Mouse (Mus musculus) midbrain, embryonic 16.5 days (tissue): ENCODE data around the gene Cblb. TPM values are rescaled to one million over a fixed set of nuclear protein-coding genes. Genes with fewer than 3 reads are reported as not detected.

Experiments used
- ATAC-seq: fragments of 200-750 bp; cut with Nextera tagmentation; 2 replicates; pipeline ENCODE4 v1.8.0; 2017; ENCODE audit warnings: moderate TSS enrichment
- H3K27ac ChIP-seq: fragments of 300-500 bp; sonication (generic); 2 replicates; pipeline ENCODE4 v1.5.1; 2014; ENCODE audit warnings: mild to moderate bottlenecking, low read length, mixed read lengths
- H3K27me3 ChIP-seq: fragments of 300-500 bp; sonication (generic); 2 replicates; pipeline ENCODE4 v1.6.1; 2014; ENCODE audit warnings: low read depth, low read length, mixed read lengths; ENCODE audit not compliant: control insufficient read depth, insufficient read depth
- H3K36me3 ChIP-seq: fragments of 300-500 bp; sonication (generic); 2 replicates; pipeline ENCODE4 v1.6.1; 2014; ENCODE audit warnings: mild to moderate bottlenecking, low read length, moderate library complexity, mixed read lengths; ENCODE audit not compliant: control insufficient read depth, insufficient read depth
- H3K4me1 ChIP-seq: fragments of 300-500 bp; sonication (generic); 2 replicates; pipeline ENCODE4 v1.6.1; 2014; ENCODE audit warnings: mild to moderate bottlenecking, low read length, mixed read lengths; ENCODE audit not compliant: control insufficient read depth, insufficient read depth
- H3K4me2 ChIP-seq: fragments of 300-500 bp; sonication (generic); 2 replicates; pipeline ENCODE4 v1.6.1; 2014; ENCODE audit warnings: mild to moderate bottlenecking, low read length, mixed read lengths
- H3K4me3 ChIP-seq: fragments of 300-500 bp; sonication (generic); 2 replicates; pipeline ENCODE4 v1.5.1; 2014; ENCODE audit warnings: low read depth, mild to moderate bottlenecking, low read length, moderate library complexity, mixed read lengths
- H3K9ac ChIP-seq: fragments of 300-500 bp; sonication (generic); 2 replicates; pipeline ENCODE4 v1.6.1; 2014; ENCODE audit warnings: low read depth, low read length, mixed read lengths
- H3K9me3 ChIP-seq: fragments of 300-500 bp; sonication (generic); replicated peaks from 2 replicates; pipeline ENCODE4 v1.6.1; 2014; ENCODE audit warnings: mild to moderate bottlenecking, low read length, mixed read lengths; ENCODE audit not compliant: control insufficient read depth, poor library complexity, severe bottlenecking
- WGBS: fragments of 180-500 bp; shearing (Covaris S2); extraction: QIAGEN DNeasy Blood & Tissue Kit; methylation state at CpG from one replicate; pipeline ENCODE4 v1.1.7; 2014; 5-methylcytosine and 5-hydroxymethylcytosine counted together
- polyA plus RNA-seq: library from polyadenylated mRNA; unstranded; fragments of >200 nt; fragmentation: Nextera tagmentation; extraction: Ambion mirVana; gene quantifications from 2 replicates; pipeline ENCODE4 v1.2.1, GENCODE M21; 2015

Cblb gene
- polyA plus RNA-seq, 1 experiment from 2014 or later: 10.4 TPM

DNA sequence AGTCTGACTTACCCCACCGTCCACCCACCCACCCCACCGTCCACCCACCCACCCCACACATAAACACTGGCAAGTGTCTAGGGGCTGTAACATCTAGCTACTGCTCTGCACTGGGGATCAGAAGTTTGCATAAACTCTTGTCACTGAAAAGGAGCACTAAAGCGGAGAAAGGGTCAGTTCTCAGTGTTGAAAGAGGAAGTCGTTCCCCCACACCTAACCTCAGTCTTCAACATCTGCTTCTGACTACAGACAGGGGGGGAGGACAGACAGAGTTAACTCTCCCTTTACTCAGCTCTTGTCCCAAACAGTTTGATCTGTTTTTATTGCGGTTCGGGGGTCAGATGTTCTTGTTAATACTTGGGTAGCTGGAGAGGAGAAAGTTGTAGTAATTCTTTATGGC lies 59.9 kb downstream of the Cblb start:
- H3K27me3 ChIP-seq: no peaks in the 10 kb centered on the region
- no peak overlapping the region for H3K4me2 ChIP-seq
- H3K36me3 ChIP-seq: no peaks in the 10 kb centered on the region
- H3K27ac ChIP-seq: no peak overlapping the region
- WGBS: 77% methylated on average over 6 of the region's 6 CpGs
- H3K9me3 ChIP-seq: no peaks in the 10 kb centered on the region
- peaks cover 8% of the 10 kb centered on the region; the same call in 1 of the 2 replicates for H3K4me1 ChIP-seq
- no peak overlapping the region for H3K9ac ChIP-seq
- no peak for ATAC-seq
- no peak overlapping the region for H3K4me3 ChIP-seq

DNA sequence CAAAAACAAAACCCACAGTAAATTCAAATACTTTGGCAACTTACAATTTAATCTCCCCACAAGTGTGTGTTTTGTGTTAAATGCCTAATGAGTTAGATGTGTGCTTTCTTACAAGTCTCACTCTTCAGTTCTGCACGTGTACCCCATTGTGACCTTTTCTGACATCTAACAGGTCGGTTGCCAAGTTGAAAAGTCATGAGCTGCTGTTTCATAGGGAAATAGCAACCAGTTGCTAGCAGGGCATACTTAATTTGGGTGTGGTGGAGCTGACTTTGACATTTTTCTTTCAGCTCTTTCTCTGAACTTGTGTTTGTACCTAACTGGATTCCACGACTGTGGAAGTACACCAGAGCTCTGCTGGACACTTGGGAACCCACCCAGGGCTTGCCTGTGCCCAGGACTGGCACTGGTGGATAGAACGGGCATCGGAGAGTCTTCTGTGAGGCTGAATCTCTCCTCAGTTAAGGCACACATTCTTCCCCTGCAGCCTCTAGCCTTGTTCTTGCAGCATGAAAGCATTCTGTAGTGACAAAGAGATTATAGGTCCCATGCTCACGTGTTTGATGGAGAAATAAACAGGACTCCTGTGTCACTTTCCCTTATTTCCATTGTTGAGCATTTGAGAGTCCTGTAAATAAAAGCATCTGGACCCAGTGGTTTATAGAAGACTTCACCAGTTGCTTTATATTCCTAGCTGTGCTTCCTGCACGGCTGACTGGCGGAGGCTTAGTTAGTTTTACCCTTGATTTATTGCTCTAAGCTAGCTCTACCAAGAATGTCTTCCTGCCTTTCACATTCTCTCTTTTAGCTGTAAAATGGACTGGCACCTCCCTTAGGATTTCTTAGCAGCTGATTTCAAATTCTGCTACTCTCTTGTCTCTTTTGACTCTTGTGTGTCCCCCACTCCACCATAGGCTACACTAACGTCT lies 62.6 kb downstream of the Cblb start:
- H3K36me3 ChIP-seq: no peaks in the 10 kb centered on the region
- no peak overlapping the region for H3K4me3 ChIP-seq
- no peak overlapping the region for H3K9ac ChIP-seq
- H3K9me3 ChIP-seq: no peaks in the 10 kb centered on the region
- no peaks in the 10 kb centered on the region for H3K27me3 ChIP-seq
- WGBS: 73% methylated on average over 9 of the region's 9 CpGs
- H3K4me2 ChIP-seq: no peak overlapping the region
- ATAC-seq: no peak
- H3K4me1 ChIP-seq: peaks cover 8% of the 10 kb centered on the region; the same call in 1 of the 2 replicates
- no peak overlapping the region for H3K27ac ChIP-seq

DNA sequence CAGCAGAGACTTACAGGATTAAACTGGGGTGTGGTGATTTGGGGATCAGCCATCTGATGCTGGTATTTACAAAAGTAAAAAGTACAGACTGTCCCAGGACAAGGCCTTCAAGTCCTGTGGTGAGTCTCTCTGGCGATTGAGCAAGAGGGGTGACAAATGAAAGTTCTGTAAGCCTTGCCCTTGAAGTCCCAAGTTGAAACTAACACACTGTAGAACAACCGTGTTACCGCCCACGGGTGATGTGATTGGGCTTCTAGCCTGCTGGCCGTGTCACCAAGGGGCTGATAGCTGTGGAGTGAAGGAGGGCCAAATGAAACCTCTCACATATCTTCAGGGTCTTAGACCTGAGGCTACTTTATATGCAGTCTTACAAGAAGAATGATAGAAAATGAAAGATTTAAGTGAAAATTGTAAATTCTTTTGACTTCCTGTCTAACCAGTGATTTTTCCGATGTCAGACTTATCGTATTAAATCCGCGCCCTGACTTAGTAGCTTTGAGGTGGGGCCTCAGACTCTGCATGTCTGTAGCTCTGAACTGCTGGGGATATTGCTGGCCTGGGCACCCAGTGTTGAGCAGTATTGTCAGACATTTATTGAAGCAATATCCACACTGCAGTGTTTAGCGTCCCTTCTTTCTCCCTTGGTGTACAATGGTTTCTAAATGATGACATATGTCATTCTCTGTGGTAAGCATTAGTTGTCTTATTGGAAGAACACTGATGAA lies 63.9 kb downstream of the Cblb start:
- Histone ChIP-seq H3K27ac (no peak overlapping the region), H3K27me3 (no peaks in the 10 kb centered on the region), H3K4me1 (peaks cover 8% of the 10 kb centered on the region; the same call in 1 of the 2 replicates), H3K36me3 (no peaks in the 10 kb centered on the region), H3K9me3 (no peaks in the 10 kb centered on the region), H3K4me3 (no peak overlapping the region), H3K4me2 (no peak overlapping the region), H3K9ac (no peak overlapping the region)
- 93% methylated on average over 10 of the region's 10 CpGs for WGBS
- ATAC-seq: no peak

DNA sequence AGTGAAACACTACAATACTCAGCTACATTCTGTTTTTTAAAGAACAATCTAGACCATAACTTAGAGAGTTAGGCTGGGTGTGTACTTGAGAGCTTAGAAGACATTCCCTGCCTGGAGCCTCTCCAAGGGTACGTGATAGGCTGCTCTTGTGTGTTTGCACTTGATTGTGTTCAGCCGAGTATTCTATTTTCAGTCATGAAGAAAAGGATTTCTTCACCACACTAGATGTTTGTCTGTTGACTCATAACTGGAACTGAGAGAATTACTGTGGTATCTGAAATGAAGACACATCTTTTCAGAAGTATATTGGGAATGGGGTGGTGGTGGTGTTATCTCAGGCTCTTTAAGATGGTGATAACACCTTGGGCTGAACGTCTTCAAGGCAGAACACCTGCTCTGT lies 64.6 kb downstream of the Cblb start:
- Histone ChIP-seq H3K9me3 (no peaks in the 10 kb centered on the region), H3K4me3 (no peak overlapping the region), H3K27me3 (no peaks in the 10 kb centered on the region), H3K27ac (no peak overlapping the region), H3K4me1 (peaks cover 8% of the 10 kb centered on the region; the same call in 1 of the 2 replicates), H3K4me2 (no peak overlapping the region), H3K9ac (no peak overlapping the region), H3K36me3 (no peaks in the 10 kb centered on the region)
- no peak for ATAC-seq
- 88% methylated on average over 3 of the region's 3 CpGs for WGBS

DNA sequence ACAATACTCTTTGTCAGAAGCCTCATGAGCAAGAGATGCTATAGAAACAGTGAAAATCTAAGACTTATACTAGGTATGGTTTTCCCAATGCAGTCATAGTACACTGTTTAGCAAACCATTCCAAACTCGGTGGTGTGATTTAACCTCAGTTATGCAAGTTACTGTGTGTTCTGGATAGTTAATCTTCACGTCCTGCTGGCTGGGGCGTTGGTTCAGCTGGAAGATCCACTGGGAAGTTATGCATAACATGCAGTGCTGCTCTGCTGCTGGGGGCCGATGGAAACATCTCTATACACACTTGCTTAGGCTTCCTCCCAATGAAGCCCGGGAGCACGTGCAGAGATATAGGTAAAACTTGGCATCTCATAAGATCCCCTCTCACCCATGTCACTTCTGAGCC lies 69.4 kb downstream of the Cblb start:
- no peak overlapping the region for H3K4me2 ChIP-seq
- H3K9me3 ChIP-seq: no peaks in the 10 kb centered on the region
- no peak for ATAC-seq
- no peaks in the 10 kb centered on the region for H3K36me3 ChIP-seq
- peaks cover 2% of the 10 kb centered on the region; the same call in 1 of the 2 replicates for H3K4me1 ChIP-seq
- no peaks in the 10 kb centered on the region for H3K27me3 ChIP-seq
- H3K9ac ChIP-seq: no peak overlapping the region
- no peak overlapping the region for H3K4me3 ChIP-seq
- H3K27ac ChIP-seq: no peak overlapping the region
- 91% methylated on average over 6 of the region's 6 CpGs for WGBS

DNA sequence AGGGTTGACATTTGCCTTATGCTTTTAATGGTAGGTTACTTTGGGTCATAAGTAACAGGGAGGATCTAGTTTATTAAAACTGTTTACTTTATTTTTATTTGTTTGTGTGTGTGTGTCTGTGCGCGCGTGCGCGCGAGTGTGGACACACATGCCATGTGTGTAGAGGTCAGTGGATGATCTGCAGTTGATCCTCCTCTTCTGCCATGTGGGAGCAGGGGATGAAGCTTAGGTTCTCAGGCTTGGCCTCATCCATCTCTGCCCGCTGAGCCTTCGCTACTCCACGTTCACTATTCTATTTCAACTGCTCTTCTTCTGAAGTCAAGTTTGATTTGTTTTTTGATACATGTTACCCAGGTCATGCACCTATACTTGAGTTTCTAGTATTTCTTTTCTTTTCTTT lies 73.6 kb downstream of the Cblb start:
- Histone ChIP-seq H3K4me1 (peaks cover 2% of the 10 kb centered on the region; the same call in 1 of the 2 replicates), H3K9ac (no peak overlapping the region), H3K4me3 (no peak overlapping the region), H3K27ac (no peak overlapping the region), H3K27me3 (no peaks in the 10 kb centered on the region), H3K36me3 (no peaks in the 10 kb centered on the region), H3K9me3 (no peaks in the 10 kb centered on the region), H3K4me2 (no peak overlapping the region)
- ATAC-seq: no peak
- WGBS: 98% methylated on average over 9 of the region's 9 CpGs

DNA sequence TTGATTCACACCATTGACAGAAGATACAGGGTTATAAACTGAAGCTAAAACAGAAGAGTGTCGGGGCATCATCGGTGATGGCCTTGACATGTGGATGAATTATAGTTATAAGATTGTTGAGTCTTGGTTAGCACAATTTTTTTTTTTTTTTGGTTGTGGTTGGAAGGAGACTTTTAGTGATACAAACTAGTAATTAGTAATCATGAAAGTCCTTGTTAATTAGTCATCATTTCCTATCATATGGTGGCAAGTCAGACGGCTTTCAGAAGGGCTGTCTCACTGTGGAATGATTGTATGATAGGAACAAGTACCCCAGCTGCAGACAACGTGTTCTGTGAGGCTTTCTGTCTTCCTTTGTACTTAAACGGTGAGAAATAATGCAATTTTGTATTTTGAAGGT lies 76.8 kb downstream of the Cblb start:
- Histone ChIP-seq H3K36me3 (no peaks in the 10 kb centered on the region), H3K4me2 (no peak overlapping the region), H3K27ac (no peak overlapping the region), H3K9me3 (no peaks in the 10 kb centered on the region), H3K9ac (no peak overlapping the region), H3K4me3 (no peak overlapping the region), H3K27me3 (no peaks in the 10 kb centered on the region), H3K4me1 (no peaks in the 10 kb centered on the region)
- 91% methylated on average over 5 of the region's 5 CpGs for WGBS
- ATAC-seq: no peak

DNA sequence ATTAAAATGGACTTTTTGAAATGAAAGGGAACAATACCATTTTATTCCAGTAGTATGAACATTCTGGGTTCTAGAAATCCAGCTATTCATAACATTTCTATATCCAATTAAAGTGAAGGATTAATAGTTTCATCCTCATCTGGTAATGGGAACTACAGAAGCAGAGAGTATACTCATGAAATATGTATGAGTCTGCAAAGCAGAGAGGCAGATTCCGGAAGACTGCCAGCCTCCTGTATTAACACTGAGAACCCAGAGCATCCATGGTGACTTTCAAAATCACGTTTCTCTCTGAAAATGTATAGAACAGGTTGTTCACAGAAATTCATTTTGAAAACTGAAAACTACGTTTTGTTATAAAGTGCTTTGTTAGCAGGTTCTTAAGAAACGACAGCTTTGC lies 83.4 kb downstream of the Cblb start:
- no peak overlapping the region for H3K4me2 ChIP-seq
- no peak overlapping the region for H3K9ac ChIP-seq
- WGBS: 41% methylated on average over 4 of the region's 4 CpGs
- H3K27me3 ChIP-seq: no peaks in the 10 kb centered on the region
- H3K27ac ChIP-seq: no peak overlapping the region
- H3K4me1 ChIP-seq: peaks cover 4% of the 10 kb centered on the region
- no peaks in the 10 kb centered on the region for H3K9me3 ChIP-seq
- no peak overlapping the region for H3K4me3 ChIP-seq
- peak; percentile 76 for ATAC-seq
- H3K36me3 ChIP-seq: no peaks in the 10 kb centered on the region

DNA sequence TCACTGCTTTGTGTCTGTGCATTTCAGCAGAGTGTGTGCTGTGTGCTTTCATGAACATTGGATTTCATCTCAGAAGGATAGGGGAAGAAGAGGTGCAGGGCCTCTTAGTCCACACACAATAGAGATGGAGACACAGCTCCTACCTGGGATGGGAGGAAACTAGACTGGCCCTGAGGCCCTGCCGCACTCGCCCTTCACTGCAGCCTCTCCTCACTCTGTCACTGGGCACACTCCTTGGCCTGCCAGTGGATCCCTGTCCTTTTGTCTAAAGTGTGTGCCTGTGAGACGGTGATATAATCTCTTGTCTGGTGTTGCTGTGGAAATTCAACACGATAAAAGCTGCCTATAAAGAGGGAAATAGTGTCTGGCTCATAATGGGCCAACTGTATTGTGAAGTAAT lies 88.0 kb downstream of the Cblb start:
- Histone ChIP-seq H3K27ac (no peak overlapping the region), H3K4me2 (no peak overlapping the region), H3K4me3 (no peak overlapping the region), H3K9ac (no peak overlapping the region), H3K9me3 (no peaks in the 10 kb centered on the region), H3K27me3 (no peaks in the 10 kb centered on the region), H3K4me1 (peaks cover 7% of the 10 kb centered on the region), H3K36me3 (no peaks in the 10 kb centered on the region)
- WGBS: 53% methylated on average over 4 of the region's 4 CpGs
- ATAC-seq: no peak
